Mouse (Mus musculus): ENCODE measurements around the gene Kpna6. TPM values are rescaled to one million over a fixed set of nuclear protein-coding genes. Genes with fewer than 3 reads are reported as not detected.
"Not testable (repeated sequence)": the region's sequence is repeated elsewhere in the genome, so short reads cannot be mapped to it uniquely, and the experiment has no call there.

Kpna6 gene
- total RNA-seq (2021): 10 to 100 TPM; 68.5 to 75.2 TPM
- long read RNA-seq, experiment 1, full-length matches to known transcripts: 2 of 12 reads
- long read RNA-seq, experiment 1, partial matches to known transcripts: 1 of 12 reads
- long read RNA-seq, experiment 1, other reads (novel, unspliced or antisense): 9 of 12 reads
- long read RNA-seq, experiment 2, full-length matches to known transcripts: 1 of 3 reads
- long read RNA-seq, experiment 2, partial matches to known transcripts: 0 of 3 reads
- long read RNA-seq, experiment 2, other reads (novel, unspliced or antisense): 2 of 3 reads

GRCm38 (mm10) chr4:129672083-129672877 lies at the start of gene Kpna6:
TSS of gene Kpna6 (minus strand) at chr4:129672767.
- DNase-seq: peak; percentile 94 to 97

- no peak for DNase-seq
These were observed 43.7 kb upstream of the Kpna6 start for GRCm38 (mm10) chr4:129716310-129716709.

DNA sequence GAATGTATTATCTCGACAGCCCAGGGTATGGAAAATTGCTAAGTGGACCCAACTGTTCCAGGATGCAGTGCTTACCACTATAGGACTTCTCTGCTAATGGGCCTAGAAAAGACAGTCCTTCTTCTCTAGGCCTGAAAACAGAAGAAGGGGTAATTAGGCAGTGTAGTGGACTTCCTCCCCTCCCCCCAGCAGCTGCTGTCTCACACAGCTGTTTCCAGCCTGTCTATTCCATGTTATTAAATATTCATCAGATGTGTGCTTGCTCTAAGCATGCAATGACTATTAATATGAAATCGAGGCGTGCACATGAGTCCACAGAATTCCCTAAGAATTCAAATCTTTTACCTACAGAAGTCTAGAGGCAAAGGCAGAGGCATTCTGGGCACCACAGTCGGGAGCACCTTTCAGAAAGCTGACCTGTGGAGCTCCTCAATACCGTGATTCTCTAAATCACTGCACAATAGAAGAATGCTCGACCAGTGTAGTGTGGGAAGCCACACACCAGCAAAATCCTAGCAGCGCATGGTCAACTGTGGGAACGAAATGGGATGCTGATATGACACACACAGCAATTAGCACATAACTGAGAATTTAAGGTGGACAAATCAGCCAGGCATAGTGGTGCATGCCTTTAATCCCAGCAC lies 37.0 kb upstream of the Kpna6 start:
- DNase-seq: no peak

DNA sequence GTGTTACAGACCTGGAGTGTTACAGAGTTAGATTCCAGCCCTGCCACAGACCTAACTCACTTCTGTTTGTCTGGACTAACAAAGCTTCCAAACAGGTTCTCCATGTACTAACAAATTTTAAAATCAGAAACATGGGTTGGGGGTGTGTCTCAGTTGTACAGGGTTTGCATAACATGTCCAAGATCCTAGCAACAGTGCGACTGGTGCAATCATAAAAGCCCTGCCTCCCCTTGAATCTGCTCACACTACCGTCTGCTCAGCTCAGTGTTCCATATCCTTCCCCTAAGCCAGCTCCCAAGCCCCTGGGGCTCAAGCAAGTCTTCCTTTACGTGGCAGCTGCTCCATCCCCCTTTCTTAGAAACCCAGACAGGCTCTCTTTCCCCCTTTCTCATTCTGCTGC lies 34.2 kb upstream of the Kpna6 start:
- DNase-seq: no peak

- DNase-seq: peak; percentile 62 to 70
These were observed 29.9 kb upstream of the Kpna6 start for GRCm38 (mm10) chr4:129702454-129702853.

DNA sequence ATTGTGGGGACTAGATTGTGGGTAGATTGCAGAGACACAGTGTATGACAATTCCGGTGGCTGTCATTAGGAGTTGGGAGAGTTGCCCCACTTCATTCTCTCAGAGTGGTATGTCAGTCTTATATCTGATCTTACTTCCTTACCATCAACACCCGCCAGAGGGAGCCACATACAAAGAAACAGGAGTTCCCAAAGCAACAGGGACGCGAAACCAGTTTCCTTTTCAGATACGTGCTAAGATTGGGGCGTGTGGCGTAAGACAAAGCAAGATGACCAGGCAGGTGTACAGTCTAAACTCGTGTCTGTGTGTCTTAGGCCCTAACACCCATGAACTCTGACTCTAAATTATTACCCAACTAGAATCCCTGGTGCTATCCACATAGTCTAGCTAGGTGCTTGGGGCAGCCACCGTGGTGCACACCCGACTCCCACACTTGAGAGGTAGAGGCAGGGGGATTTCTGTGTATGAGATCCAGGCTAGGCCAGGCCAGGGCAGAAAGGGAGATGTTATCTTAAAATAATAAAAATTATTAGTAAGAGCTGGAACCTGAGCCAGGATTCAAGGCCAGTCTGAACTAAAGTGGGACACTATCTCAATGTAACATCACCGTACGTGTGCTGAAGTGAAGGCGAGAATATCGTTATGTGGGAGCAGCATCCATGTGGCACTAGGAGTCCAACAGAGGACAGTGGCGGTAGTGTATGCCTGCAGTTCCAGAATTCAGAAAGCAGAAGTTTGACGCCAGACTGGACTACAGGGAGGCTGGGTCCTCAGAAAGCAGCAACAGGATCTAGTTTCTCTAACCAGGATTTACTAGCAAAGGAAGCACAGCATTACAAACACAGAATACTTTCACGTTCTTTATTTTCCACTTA lies 29.2 kb upstream of the Kpna6 start:
- DNase-seq: peak; percentile 85 to 95

DNA sequence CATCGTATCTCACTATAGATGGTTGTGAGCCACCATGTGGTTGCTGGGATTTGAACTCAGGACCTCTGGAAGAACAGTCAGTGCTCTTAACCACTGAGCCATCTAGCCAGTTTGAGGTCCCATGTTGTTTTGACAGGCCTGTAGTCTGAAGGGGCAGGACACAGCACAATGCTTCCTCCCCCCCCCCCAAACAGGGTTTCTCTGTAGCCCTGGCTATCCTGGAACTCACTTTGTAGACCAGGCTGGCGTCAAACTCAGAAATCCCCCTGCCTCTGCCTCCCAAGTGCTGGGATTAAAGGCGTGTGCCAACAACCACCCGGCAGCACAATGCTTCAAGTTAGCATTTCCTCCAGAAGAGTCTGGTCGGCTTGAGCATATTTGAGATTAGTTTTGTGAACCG lies 28.1 kb upstream of the Kpna6 start:
- DNase-seq: not testable (repeated sequence)

- DNase-seq: no peak
These were observed 27.6 kb upstream of the Kpna6 start for GRCm38 (mm10) chr4:129700216-129700615.

- DNase-seq: no peak
These were observed 24.6 kb upstream of the Kpna6 start for GRCm38 (mm10) chr4:129697191-129697590.

GRCm38 (mm10) chr4:129696158-129696985 lies 23.8 kb upstream of the Kpna6 start, which contains the start of gene Tmem39b:
TSS of gene Tmem39b (minus strand) at chr4:129696838.
- peak; percentile 93 to 95 for DNase-seq

DNA sequence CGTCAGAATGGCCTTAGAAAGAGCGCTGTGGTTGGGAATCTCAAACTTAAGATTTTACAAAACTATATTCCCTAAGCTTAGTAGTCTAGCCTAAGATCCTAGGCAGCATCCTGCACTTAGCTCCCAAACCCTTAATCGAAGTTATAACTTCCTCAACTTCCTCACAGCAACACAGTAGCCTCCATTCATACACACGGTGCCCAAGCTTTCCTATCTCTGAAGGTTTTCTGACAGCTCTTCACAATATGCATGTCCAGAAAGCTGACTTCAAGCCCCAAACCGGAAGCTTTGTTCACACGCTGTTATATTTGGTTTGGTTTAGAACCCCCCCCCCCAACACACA lies 23.2 kb upstream of the Kpna6 start:
- no peak for DNase-seq

- no peak for DNase-seq
These were observed 12.0 kb upstream of the Kpna6 start for GRCm38 (mm10) chr4:129684531-129684930.

DNA sequence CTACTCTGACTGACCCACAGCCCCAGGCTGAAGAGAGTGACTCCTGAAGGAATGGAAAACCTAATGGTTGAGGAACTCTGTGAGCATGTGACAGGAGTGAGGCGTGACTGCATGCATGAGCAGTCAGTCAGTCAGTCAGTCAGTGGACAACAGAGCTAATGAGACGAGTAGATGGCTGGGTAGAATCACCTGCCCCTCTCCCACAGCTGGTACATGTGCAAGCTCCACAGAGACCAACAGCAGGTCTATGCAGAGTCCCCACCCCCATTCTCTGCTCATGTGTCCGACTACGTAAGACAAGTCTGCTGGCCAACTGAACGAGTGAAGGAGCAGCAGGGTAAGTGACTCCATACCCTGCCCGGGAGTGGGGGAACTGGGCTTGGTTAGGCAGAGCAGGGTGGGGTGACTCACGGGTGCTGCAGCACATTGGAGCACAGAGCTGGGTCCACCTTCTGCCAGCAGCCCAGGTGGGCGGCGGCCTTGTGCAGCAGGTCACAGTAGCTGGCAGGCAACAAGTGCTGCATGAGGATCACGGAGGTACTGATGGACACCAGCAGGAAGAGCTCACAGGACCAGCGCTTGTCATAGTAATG lies 11.4 kb upstream of the Kpna6 start:
- DNase-seq: no peak

GRCm38 (mm10) chr4:129681837-129682236 lies 9.3 kb upstream of the Kpna6 start:
- DNase-seq: no peak

DNA sequence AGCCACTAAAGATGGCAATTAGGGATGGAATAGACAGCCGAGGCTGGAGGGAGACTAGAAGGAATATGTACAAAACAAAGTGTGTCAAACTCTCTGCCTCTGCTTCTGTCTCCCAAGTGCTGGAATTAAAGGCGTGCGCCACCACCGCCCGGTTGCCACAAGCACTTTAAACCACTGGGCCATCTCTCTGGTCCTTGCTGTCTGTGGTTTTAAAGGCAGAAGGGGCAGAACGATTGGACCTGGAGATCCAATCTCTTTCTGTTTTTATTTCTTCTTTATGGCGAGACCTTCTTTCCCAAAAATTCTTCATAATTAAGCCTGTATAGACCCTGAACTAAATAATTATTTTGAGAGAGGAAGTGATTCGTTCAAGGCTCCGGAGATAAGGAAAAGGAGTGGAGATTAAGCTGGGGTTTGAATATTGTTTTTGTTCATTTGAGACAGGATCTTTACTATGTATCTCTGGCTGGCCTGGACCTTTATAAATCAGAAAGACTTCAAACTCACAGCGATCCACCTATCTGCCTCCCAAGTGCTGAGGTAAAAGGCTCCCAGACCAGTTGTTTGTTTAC lies 397 bp upstream of the Kpna6 start:
- DNase-seq: peak in 1 of 2 experiments; percentile 21

GRCm38 (mm10) chr4:129671491-129672082 lies 980 bp downstream of the Kpna6 start:
- peak; percentile 63 to 74 for DNase-seq

DNA sequence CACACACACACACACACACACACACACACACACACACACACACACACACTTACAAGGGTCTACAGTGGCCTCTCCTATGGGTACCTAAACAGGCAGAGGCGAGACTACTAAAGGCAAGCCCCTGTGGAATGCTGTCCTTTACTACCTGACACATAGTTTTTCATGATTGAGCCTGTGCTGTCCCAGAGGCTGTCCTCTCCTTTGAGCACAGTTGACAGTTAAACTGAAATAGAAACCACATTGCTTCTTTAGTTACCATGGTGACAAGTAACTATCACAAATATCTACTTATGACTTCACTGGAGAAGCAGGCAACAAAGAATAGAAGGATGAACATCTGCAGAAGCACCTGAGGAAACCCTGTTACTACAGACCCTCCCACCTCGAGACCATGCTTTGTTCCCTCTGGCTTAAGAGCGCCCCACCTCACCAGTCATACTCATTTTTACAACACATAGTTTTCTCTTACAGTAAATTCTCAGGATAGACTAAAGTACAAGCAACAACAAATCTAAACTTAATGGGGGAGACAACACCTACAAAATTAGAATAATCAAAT lies 10.2 kb downstream of the Kpna6 start:
- DNase-seq: no peak

- no peak for DNase-seq
These were observed 11.0 kb downstream of the Kpna6 start for GRCm38 (mm10) chr4:129661584-129661983.

GRCm38 (mm10) chr4:129654770-129655169 lies 17.8 kb downstream of the Kpna6 start:
- DNase-seq: no peak

GRCm38 (mm10) chr4:129650359-129650758 lies 22.2 kb downstream of the Kpna6 start:
- DNase-seq: no peak
